In the genomic region with DNA sequence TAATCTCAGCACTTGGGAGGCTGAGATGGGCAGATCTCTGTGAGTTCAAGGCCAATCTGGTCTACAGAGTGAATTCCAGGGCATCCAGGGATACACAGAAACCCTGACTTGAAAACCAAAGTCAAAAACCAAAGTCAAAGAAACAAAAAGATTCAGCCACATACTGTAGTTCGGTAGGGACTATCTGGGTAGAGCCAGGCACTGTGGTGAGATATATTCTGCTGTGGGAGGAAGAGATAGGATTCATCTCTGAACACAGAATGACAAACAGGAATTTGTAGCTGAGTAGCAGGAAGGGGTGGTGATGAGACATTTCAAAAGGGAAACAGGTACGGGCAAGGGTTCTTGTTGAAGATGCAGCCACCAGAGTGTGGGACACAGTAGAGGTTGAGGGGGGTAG, we compare ENCODE assay signal across 26 mouse cellular contexts. TPM values are rescaled to one million over a fixed set of nuclear protein-coding genes. Genes with fewer than 3 reads are reported as not detected.
DNase-seq lines count a peak whose midpoint lies in the region; ATAC-seq and TF ChIP-seq lines count a peak whose summit lies in the region.
"Had no signal": no experiment of that assay in that cellular context is flagged by ENCODE, and none has a peak within 500 bp of the region (broad histone marks: within the 10 kb centered on the region; RNA-seq: fewer than 3 reads in every experiment).

No protein-coding gene starts in this region.

- peaks cover 46% of the 10 kb centered on the region for H3K27me3 ChIP-seq in forebrain, embryonic 13.5 days
- peaks cover 30% of the 10 kb centered on the region for H3K27me3 ChIP-seq in forebrain, embryonic 15.5 days
- peaks cover 45% of the 10 kb centered on the region for H3K27me3 ChIP-seq in limb, embryonic 10.5 days (ENCODE audit: low read depth, poor library complexity, severe bottlenecking)
- peaks cover 9% of the 10 kb centered on the region; the same call in 1 of the 2 replicates for H3K27me3 ChIP-seq in hindbrain, postnatal 0 days (ENCODE audit: insufficient read depth, low read length)

- H3K9me3 ChIP-seq in forebrain, embryonic 13.5 days (replicated peaks) = no peaks in the 10 kb centered on the region
- H3K9me3 ChIP-seq in forebrain, embryonic 15.5 days = no peaks in the 10 kb centered on the region
- H3K9me3 ChIP-seq in limb, embryonic 10.5 days (replicated peaks) = no peaks in the 10 kb centered on the region
- no peaks in the 10 kb centered on the region for H3K9me3 ChIP-seq in hindbrain, postnatal 0 days (ENCODE audit: low read length)
- H3K9me3 ChIP-seq: embryonic facial prominence, embryonic 13.5 days; embryonic facial prominence, embryonic 15.5 days; forebrain, embryonic 10.5 days; forebrain, embryonic 12.5 days had no signal

- TF ChIP-seq CTCF in hindbrain, postnatal 0 days (IDR thresholded peaks at IDR 0.05; ENCODE audit: low read depth) = no peak

- H3K4me2 ChIP-seq in forebrain, embryonic 13.5 days = no peak overlapping the region
- no peak overlapping the region for H3K4me2 ChIP-seq in forebrain, embryonic 15.5 days (replicated peaks)
- no peak overlapping the region for H3K4me2 ChIP-seq in hindbrain, postnatal 0 days (ENCODE audit: low read depth, low read length)
- H3K4me2 ChIP-seq: embryonic facial prominence, embryonic 13.5 days; embryonic facial prominence, embryonic 15.5 days; forebrain, embryonic 12.5 days had no signal

- no peak overlapping the region for H3K27ac ChIP-seq in forebrain, embryonic 13.5 days
- H3K27ac ChIP-seq in forebrain, embryonic 15.5 days (replicated peaks) = no peak overlapping the region
- peak overlapping the region; percentile 76 for H3K27ac ChIP-seq in limb, embryonic 10.5 days
- H3K27ac ChIP-seq in hindbrain, postnatal 0 days = no peak overlapping the region
- H3K27ac ChIP-seq: embryonic facial prominence, embryonic 13.5 days; embryonic facial prominence, embryonic 15.5 days; forebrain, embryonic 10.5 days; forebrain, embryonic 12.5 days had no signal

- 0 out of 2 replicates have a peak overlapping the region, but pooled peaks have one; percentile 9 for H3K9ac ChIP-seq in forebrain, embryonic 13.5 days
- H3K9ac ChIP-seq in forebrain, embryonic 15.5 days (replicated peaks) = no peak overlapping the region
- H3K9ac ChIP-seq in hindbrain, postnatal 0 days (replicated peaks; ENCODE audit: low read length) = no peak overlapping the region
- H3K9ac ChIP-seq: embryonic facial prominence, embryonic 15.5 days; forebrain, embryonic 12.5 days had no signal

- no peak overlapping the region for H3K4me3 ChIP-seq in forebrain, embryonic 13.5 days
- no peak overlapping the region for H3K4me3 ChIP-seq in forebrain, embryonic 15.5 days
- H3K4me3 ChIP-seq in limb, embryonic 10.5 days = no peak overlapping the region
- no peak overlapping the region for H3K4me3 ChIP-seq in hindbrain, postnatal 0 days (ENCODE audit: low read length)
- H3K4me3 ChIP-seq: embryonic facial prominence, embryonic 13.5 days; embryonic facial prominence, embryonic 15.5 days; erythroblast, embryonic 14.5 days; forebrain, embryonic 10.5 days; forebrain, embryonic 12.5 days had no signal

- H3K4me1 ChIP-seq in forebrain, embryonic 13.5 days = peaks cover 5% of the 10 kb centered on the region
- peaks cover 8% of the 10 kb centered on the region for H3K4me1 ChIP-seq in forebrain, embryonic 15.5 days
- peaks cover 67% of the 10 kb centered on the region for H3K4me1 ChIP-seq in limb, embryonic 10.5 days
- H3K4me1 ChIP-seq in hindbrain, postnatal 0 days (ENCODE audit: insufficient read depth, low read length) = peaks cover 4% of the 10 kb centered on the region

- DNase-seq in MEL-GATA-1-ER (ENCODE audit: extremely low read depth, low read depth) = peak; percentile 50
- DNase-seq in limb, embryonic 10.5 days (ENCODE audit: low spot score) = no peak
- no peak for DNase-seq in frontal cortex, postnatal 25 days (ENCODE audit: low spot score in 2 of 2)
- DNase-seq in spleen, postnatal 10 days (ENCODE audit: low spot score in 2 of 2) = no peak
- no peak for DNase-seq in hindbrain, postnatal 0 days (ENCODE audit: low spot score)
- DNase-seq: adrenal gland, adult 2 months; adrenal gland, postnatal 10 days; adrenal gland, postnatal 25 days; cerebellum, adult 11 months; cerebellum, adult 18-20 months; cerebellum, adult 8-10 months; cerebellum, postnatal 14 days; cerebellum, postnatal 36 days; embryo, embryonic 11 days had no signal

- 81% methylated on average over 2 of the region's 2 CpGs for whole genome bisulfite sequencing in forebrain, embryonic 13.5 days
- 93% methylated on average over 2 of the region's 2 CpGs for WGBS in forebrain, embryonic 15.5 days
- 81% methylated on average over 2 of the region's 2 CpGs for WGBS in limb, embryonic 10.5 days
- WGBS in hindbrain, postnatal 0 days = 93% methylated on average over 2 of the region's 2 CpGs

- no peaks in the 10 kb centered on the region for H3K36me3 ChIP-seq in forebrain, embryonic 13.5 days (ENCODE audit: poor library complexity, severe bottlenecking)
- no peaks in the 10 kb centered on the region for H3K36me3 ChIP-seq in forebrain, embryonic 15.5 days
- H3K36me3 ChIP-seq in limb, embryonic 10.5 days = no peaks in the 10 kb centered on the region
- no peaks in the 10 kb centered on the region for H3K36me3 ChIP-seq in hindbrain, postnatal 0 days (ENCODE audit: insufficient read depth, low read length)
- H3K36me3 ChIP-seq: embryonic facial prominence, embryonic 13.5 days; embryonic facial prominence, embryonic 15.5 days; forebrain, embryonic 10.5 days; forebrain, embryonic 12.5 days had no signal

- no peak for ATAC-seq in forebrain, embryonic 13.5 days
- no peak for ATAC-seq in forebrain, embryonic 15.5 days (replicated peaks)
- peak; percentile 30; the same call in 1 of the 2 replicates for ATAC-seq in megakaryocyte-erythroid progenitor cell, adult 5-6 weeks (replicated peaks; ENCODE audit: low FRiP score, low TSS enrichment, poor library complexity, severe bottlenecking)
- ATAC-seq in hindbrain, postnatal 0 days = no peak
- ATAC-seq: forebrain, embryonic 16.5 days had no signal

RNA-seq across cellular contexts. Expression of a gene that starts 4.7 kb away (rescaled TPM):
- polyA plus RNA-seq in forebrain, embryonic 13.5 days (2015; fragmentation: Nextera tagmentation; extraction: Ambion mirVana) = 0.27 and 0.55 TPM in 2 replicates
- 0.93 and 1.3 TPM in 2 replicates for polyA plus RNA-seq in forebrain, embryonic 15.5 days (2015; fragmentation: Nextera tagmentation; extraction: Ambion mirVana)
- 0.55 and 0.61 TPM in 2 replicates for polyA plus RNA-seq in limb, embryonic 10.5 days (2016; fragmentation: Nextera tagmentation; extraction: Ambion mirVana)
- not detected in 2 replicates for total RNA-seq in megakaryocyte-erythroid progenitor cell, adult 5-6 weeks (2014; fragmentation: Nextera tagmentation)
- total RNA-seq in megakaryocyte-erythroid progenitor cell, adult 5-6 weeks (2017) = not detected in 2 replicates
- 6.1 and 9.1 TPM in 2 replicates for total RNA-seq in hindbrain, postnatal 0 days (2014; rRNA removed)
- 6.3 and 6.4 TPM in 2 replicates for polyA plus RNA-seq in hindbrain, postnatal 0 days (2015; fragmentation: Nextera tagmentation; extraction: Ambion mirVana)
- total RNA-seq: adrenal gland, adult 2 months; adrenal gland, postnatal 10 days; adrenal gland, postnatal 25 days; ES-E14 had no signal
- polyA plus RNA-seq: adrenal gland, adult 2 months; C2C12; embryonic facial prominence, embryonic 11.5 days; erythroblast, embryonic 14.5 days; forebrain, embryonic 10.5 days; forebrain, embryonic 12.5 days had no signal

RNA-seq across cellular contexts. Expression of a gene that starts 9.9 kb away (rescaled TPM):
- polyA plus RNA-seq in forebrain, embryonic 13.5 days (2015; fragmentation: Nextera tagmentation; extraction: Ambion mirVana) = 4.5 and 6.1 TPM in 2 replicates
- polyA plus RNA-seq in forebrain, embryonic 15.5 days (2015; fragmentation: Nextera tagmentation; extraction: Ambion mirVana) = 4.8 and 5.7 TPM in 2 replicates
- 2.5 and 3.4 TPM in 2 replicates for polyA plus RNA-seq in limb, embryonic 10.5 days (2016; fragmentation: Nextera tagmentation; extraction: Ambion mirVana)
- total RNA-seq in megakaryocyte-erythroid progenitor cell, adult 5-6 weeks (2014; fragmentation: Nextera tagmentation) = 3.5 and 6.9 TPM in 2 replicates
- total RNA-seq in megakaryocyte-erythroid progenitor cell, adult 5-6 weeks (2017) = 2.2 and 3.4 TPM in 2 replicates
- 3.3 and 7.0 TPM in 2 replicates for total RNA-seq in hindbrain, postnatal 0 days (2014; rRNA removed)
- polyA plus RNA-seq in hindbrain, postnatal 0 days (2015; fragmentation: Nextera tagmentation; extraction: Ambion mirVana) = 1.9 TPM in 2 replicates

RNA-seq across cellular contexts. Expression of a gene that starts 31.1 kb away (rescaled TPM):
- polyA plus RNA-seq in forebrain, embryonic 13.5 days (2015; fragmentation: Nextera tagmentation; extraction: Ambion mirVana) = 0.76 and 1.1 TPM in 2 replicates
- polyA plus RNA-seq in forebrain, embryonic 15.5 days (2015; fragmentation: Nextera tagmentation; extraction: Ambion mirVana) = 1.3 TPM in 2 replicates
- polyA plus RNA-seq in limb, embryonic 10.5 days (2016; fragmentation: Nextera tagmentation; extraction: Ambion mirVana) = 16.8 and 24.5 TPM in 2 replicates
- not detected in 2 replicates for total RNA-seq in megakaryocyte-erythroid progenitor cell, adult 5-6 weeks (2014; fragmentation: Nextera tagmentation)
- not detected in 2 replicates for total RNA-seq in megakaryocyte-erythroid progenitor cell, adult 5-6 weeks (2017)
- total RNA-seq in hindbrain, postnatal 0 days (2014; rRNA removed) = 15.5 and 15.6 TPM in 2 replicates
- 2.0 and 2.3 TPM in 2 replicates for polyA plus RNA-seq in hindbrain, postnatal 0 days (2015; fragmentation: Nextera tagmentation; extraction: Ambion mirVana)
